Mouse (Mus musculus) kidney, embryonic 15.5 days (tissue): Measurements from ENCODE around the gene Dohh. TPM values are rescaled to one million over a fixed set of nuclear protein-coding genes. Genes with fewer than 3 reads are reported as not detected.

Source experiments
- ATAC-seq: fragments of 200-750 bp; cut with Nextera tagmentation; replicated peaks from 2 replicates; pipeline ENCODE4 v1.8.0; 2017; ENCODE audit warnings: moderate TSS enrichment; ENCODE audit not compliant: low FRiP score
- H3K27ac ChIP-seq: fragments of 300-500 bp; sonication (generic); 2 replicates; pipeline ENCODE4 v1.5.1; 2015; ENCODE audit warnings: mild to moderate bottlenecking, inconsistent platforms
- H3K27me3 ChIP-seq: fragments of 300-500 bp; sonication (generic); 2 replicates; pipeline ENCODE4 v1.6.1; 2015; ENCODE audit warnings: inconsistent platforms
- H3K36me3 ChIP-seq: fragments of 300-500 bp; sonication (generic); 2 replicates; pipeline ENCODE4 v1.6.1; 2015; ENCODE audit warnings: inconsistent platforms
- H3K4me1 ChIP-seq: fragments of 300-500 bp; sonication (generic); 2 replicates; pipeline ENCODE4 v1.6.1; 2015; ENCODE audit warnings: inconsistent platforms
- H3K4me2 ChIP-seq: fragments of 300-500 bp; sonication (generic); 2 replicates; pipeline ENCODE4 v1.6.1; 2015; ENCODE audit warnings: moderate library complexity, mild to moderate bottlenecking, inconsistent platforms
- H3K4me3 ChIP-seq: fragments of 300-500 bp; sonication (generic); replicated peaks from 2 replicates; pipeline ENCODE4 v1.5.1; 2015; ENCODE audit warnings: mild to moderate bottlenecking, inconsistent platforms
- H3K9ac ChIP-seq: fragments of 300-500 bp; sonication (generic); 2 replicates; pipeline ENCODE4 v1.6.1; 2015; ENCODE audit warnings: mild to moderate bottlenecking, inconsistent platforms
- H3K9me3 ChIP-seq: fragments of 300-500 bp; sonication (generic); replicated peaks from 2 replicates; pipeline ENCODE4 v1.6.1; 2016; ENCODE audit warnings: inconsistent platforms
- WGBS: fragments of 180-500 bp; shearing (Covaris S2); methylation state at CpG from one replicate; pipeline ENCODE4 v1.1.7; 2015; ENCODE audit warnings: mixed read lengths; 5-methylcytosine and 5-hydroxymethylcytosine counted together
- polyA plus RNA-seq: library from polyadenylated mRNA; unstranded; fragments of >200 nt; fragmentation: Nextera tagmentation; extraction: Ambion mirVana; gene quantifications from 2 replicates; pipeline ENCODE4 v1.2.1, GENCODE M21; 2015

Gene Dohh
- polyA plus RNA-seq, 1 experiment from 2014 or later, result 82.2 TPM

DNA sequence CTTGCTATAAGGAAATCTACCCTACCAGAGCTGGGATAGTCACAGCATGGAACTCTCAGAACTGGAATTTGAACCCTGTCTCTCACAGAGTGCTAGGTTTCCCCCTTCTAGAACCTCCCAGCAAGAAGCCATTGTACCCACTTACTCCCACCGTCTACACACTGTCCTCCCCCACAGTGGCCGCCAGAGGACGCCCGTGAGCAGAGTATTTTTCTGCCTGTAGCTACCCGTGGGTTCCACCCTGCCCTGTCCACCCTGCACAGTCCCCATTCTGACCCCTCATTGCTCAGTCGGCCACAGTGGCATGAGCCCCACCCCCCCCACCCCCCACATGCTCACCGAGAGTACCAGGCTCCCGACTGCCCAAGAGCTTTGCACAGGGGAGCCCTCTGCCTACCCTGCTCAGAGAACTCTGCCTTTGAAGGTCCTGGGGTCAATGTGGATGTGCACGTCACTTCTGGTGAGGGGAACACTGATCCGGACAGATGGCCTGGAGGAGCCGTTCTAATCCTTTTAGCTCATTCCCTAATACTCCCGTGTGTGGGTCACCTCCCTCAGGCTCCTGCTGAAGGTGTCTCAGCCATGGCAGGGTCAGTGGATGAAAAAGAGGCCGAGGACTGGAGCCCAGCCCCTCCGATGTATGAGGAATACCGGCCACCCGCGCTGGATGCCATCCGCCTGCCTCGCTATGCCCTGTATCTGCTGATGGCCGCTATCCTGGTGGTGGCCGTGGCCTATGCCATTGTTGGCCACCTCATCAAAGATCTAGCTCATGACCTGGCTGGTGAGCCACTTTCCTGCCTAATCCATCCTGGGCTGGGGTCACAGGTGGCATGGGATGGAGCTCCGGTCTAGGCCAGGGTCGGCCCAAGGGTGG lies 5.8 kb downstream of the Dohh start:
- Histone ChIP-seq H3K27ac (peak overlapping the region; percentile 55; the same call in 1 of the 2 replicates), H3K4me1 (peaks cover 46% of the 10 kb centered on the region), H3K9ac (no peak overlapping the region), H3K9me3 (no peaks in the 10 kb centered on the region), H3K27me3 (no peaks in the 10 kb centered on the region), H3K36me3 (peaks cover 40% of the 10 kb centered on the region), H3K4me2 (no peak overlapping the region), H3K4me3 (no peak overlapping the region)
- peak; percentile 46 for ATAC-seq
- 59% methylated on average over 23 of the region's 23 CpGs for WGBS

DNA sequence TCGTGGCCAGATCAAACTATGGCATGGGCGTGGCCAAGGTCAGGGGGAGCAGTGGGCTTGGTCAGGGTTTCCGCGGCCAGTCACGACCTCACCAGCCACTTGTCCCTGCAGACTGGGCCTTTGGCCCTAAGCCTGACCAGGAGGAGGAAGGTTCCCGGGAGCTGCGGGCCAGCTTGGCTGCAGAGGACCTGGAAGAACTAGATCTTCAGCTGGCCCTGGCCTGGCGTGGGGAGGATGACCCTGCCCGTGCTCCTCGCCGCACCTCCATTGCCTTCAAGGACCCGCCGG lies 6.4 kb downstream of the Dohh start:
- Histone ChIP-seq H3K36me3 (peaks cover 40% of the 10 kb centered on the region), H3K9ac (no peak overlapping the region), H3K4me3 (no peak overlapping the region), H3K4me2 (no peak overlapping the region), H3K9me3 (no peaks in the 10 kb centered on the region), H3K27ac (no peak overlapping the region), H3K4me1 (peaks cover 40% of the 10 kb centered on the region), H3K27me3 (no peaks in the 10 kb centered on the region)
- 89% methylated on average over 13 of the region's 13 CpGs for WGBS
- ATAC-seq, result no peak

DNA sequence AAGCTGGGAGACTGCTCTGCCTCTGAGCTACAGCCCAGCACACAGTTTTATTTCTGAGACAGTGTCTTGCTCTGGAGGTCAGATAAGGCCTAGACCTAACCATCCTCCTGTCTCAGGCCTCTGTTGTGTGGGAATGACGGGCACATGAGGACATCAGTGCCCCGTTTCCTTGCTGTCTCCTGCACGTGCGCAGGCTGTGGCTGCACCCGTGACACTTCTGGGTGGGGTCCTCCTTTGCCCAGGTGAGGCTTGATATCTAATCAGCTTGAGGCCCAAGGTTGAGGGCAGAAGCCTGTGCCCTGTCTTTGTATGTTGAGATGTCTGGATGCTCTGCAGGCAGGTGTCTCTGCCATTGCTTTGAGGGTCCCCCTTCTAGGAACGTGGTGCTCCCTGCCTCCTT lies 8.0 kb downstream of the Dohh start:
- no peak for ATAC-seq
- no peaks in the 10 kb centered on the region for H3K9me3 ChIP-seq
- H3K9ac ChIP-seq, result no peak overlapping the region
- no peaks in the 10 kb centered on the region for H3K27me3 ChIP-seq
- H3K4me2 ChIP-seq, result no peak overlapping the region
- peak overlapping the region; percentile 76; the same call in 1 of the 2 replicates for H3K27ac ChIP-seq
- H3K4me1 ChIP-seq, result peaks cover 44% of the 10 kb centered on the region
- 88% methylated on average over 6 of the region's 6 CpGs for WGBS
- H3K4me3 ChIP-seq, result no peak overlapping the region
- peaks cover 23% of the 10 kb centered on the region for H3K36me3 ChIP-seq

- Histone ChIP-seq H3K27ac (peak within 1 kb of the TSS; percentile 76), H3K4me2 (peak within 1 kb of the TSS; percentile 66), H3K9ac (peak within 1 kb of the TSS; percentile 40), H3K27me3 (no peaks in the 10 kb centered on the region), H3K4me1 (peaks cover 48% of the 10 kb centered on the region), H3K9me3 (no peaks in the 10 kb centered on the region), H3K36me3 (peaks cover 23% of the 10 kb centered on the region), H3K4me3 (peak within 1 kb of the TSS; percentile 36)
- peak; percentile 31 for ATAC-seq
- WGBS, result 53% methylated on average over 14 of the region's 14 CpGs
These were observed 8.6 kb downstream of the Dohh start, which contains the start of gene Smim24 for GRCm38 (mm10) chr10:81392781-81393185. Gene Smim24 (plus strand): TSS chr10:81393051.

GRCm38 (mm10) chr10:81393456-81394063 lies 9.3 kb downstream of the Dohh start:
- peaks cover 19% of the 10 kb centered on the region for H3K36me3 ChIP-seq
- peak overlapping the region; percentile 76 for H3K27ac ChIP-seq
- H3K9me3 ChIP-seq, result no peaks in the 10 kb centered on the region
- peaks cover 48% of the 10 kb centered on the region for H3K4me1 ChIP-seq
- H3K9ac ChIP-seq, result peak overlapping the region; percentile 40
- H3K4me2 ChIP-seq, result peak overlapping the region; percentile 66
- no peak for ATAC-seq
- H3K4me3 ChIP-seq, result peak overlapping the region; percentile 36
- H3K27me3 ChIP-seq, result no peaks in the 10 kb centered on the region
- WGBS, result 5% methylated on average over 19 of the region's 19 CpGs

DNA sequence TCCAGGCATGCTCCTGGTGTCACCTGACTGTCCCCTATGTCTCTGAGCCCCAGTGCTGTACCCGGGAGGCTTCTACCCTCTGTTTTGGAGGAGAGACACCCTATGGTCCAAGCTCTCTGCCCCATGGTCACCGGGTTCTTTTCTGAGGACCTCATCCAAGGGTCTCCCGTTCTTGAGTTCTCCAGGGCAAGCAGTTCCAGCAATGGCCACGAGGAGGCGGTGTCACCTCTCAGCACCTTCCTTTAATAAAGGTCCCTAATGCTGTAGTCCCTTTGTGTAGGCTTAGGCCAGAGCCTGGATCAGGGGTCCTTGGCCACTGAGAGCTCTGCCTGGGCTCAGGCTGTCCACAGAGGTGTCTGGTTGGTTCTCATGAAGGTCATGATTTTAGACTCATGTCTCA lies 10.9 kb downstream of the Dohh start:
- ATAC-seq, result no peak
- peaks cover 24% of the 10 kb centered on the region for H3K36me3 ChIP-seq
- H3K4me2 ChIP-seq, result no peak overlapping the region
- H3K27ac ChIP-seq, result 0 out of 2 replicates have a peak overlapping the region, but pooled peaks have one; percentile 29
- 16% methylated on average over 5 of the region's 5 CpGs for WGBS
- H3K4me3 ChIP-seq, result no peak overlapping the region
- H3K9ac ChIP-seq, result no peak overlapping the region
- H3K9me3 ChIP-seq, result no peaks in the 10 kb centered on the region
- H3K27me3 ChIP-seq, result no peaks in the 10 kb centered on the region
- H3K4me1 ChIP-seq, result peaks cover 42% of the 10 kb centered on the region

DNA sequence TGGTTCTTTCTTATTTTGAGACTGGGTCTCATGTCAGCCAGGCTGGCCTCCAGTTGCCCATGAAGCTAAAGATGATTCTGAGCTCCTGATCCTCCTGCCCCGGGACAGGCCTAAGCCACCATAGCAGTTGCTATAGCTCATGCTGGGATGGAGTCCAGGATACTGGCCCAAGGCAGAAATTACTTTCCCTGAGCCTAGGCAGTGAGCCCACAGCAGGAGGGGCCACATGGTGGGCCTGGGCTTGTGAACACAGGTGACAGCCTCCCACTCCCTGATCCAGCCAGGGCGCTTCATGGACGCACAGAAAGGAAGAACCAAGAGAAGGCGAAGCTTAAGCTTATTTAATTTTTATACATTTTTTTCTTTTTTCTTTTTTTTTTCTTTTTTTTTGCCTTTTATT lies 11.6 kb downstream of the Dohh start:
- no peak overlapping the region for H3K9ac ChIP-seq
- 0 out of 2 replicates have a peak overlapping the region, but pooled peaks have one; percentile 14 for H3K27ac ChIP-seq
- peaks cover 47% of the 10 kb centered on the region for H3K4me1 ChIP-seq
- 88% methylated on average over 4 of the region's 4 CpGs for WGBS
- peaks cover 28% of the 10 kb centered on the region for H3K36me3 ChIP-seq
- no peaks in the 10 kb centered on the region for H3K27me3 ChIP-seq
- H3K4me2 ChIP-seq, result no peak overlapping the region
- ATAC-seq, result no peak
- H3K4me3 ChIP-seq, result no peak overlapping the region
- H3K9me3 ChIP-seq, result no peaks in the 10 kb centered on the region

DNA sequence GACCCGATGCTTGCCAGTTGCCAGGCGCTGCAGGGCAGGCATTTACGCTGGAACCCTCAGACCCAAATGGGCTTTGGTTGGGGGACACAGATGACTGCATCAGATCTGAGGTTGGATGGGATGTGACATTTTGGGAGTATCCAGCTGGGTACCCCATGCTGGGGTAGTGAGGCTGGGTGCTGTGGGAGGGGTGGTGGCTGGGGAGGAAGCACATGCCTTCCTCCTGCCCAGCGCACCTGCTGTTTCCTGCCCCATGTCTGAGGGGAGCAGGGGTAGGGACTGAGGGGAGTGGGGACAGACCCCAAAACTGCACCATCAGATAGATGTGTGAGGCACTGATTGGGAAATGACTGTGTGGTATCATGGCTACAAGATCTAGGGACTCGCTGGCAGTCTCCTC lies 12.5 kb downstream of the Dohh start:
- Histone ChIP-seq H3K9ac (no peak overlapping the region), H3K36me3 (peaks cover 31% of the 10 kb centered on the region), H3K9me3 (no peaks in the 10 kb centered on the region), H3K27ac (0 out of 2 replicates have a peak overlapping the region, but pooled peaks have one; percentile 14), H3K4me2 (no peak overlapping the region), H3K4me1 (peaks cover 56% of the 10 kb centered on the region), H3K27me3 (no peaks in the 10 kb centered on the region), H3K4me3 (no peak overlapping the region)
- WGBS, result 75% methylated on average over 5 of the region's 5 CpGs
- no peak for ATAC-seq

- no peaks in the 10 kb centered on the region for H3K27me3 ChIP-seq
- H3K9me3 ChIP-seq, result no peaks in the 10 kb centered on the region
- no peak for ATAC-seq
- no peak overlapping the region for H3K4me2 ChIP-seq
- no peak overlapping the region for H3K27ac ChIP-seq
- peaks cover 42% of the 10 kb centered on the region for H3K36me3 ChIP-seq
- H3K4me3 ChIP-seq, result no peak overlapping the region
- 78% methylated on average over 5 of the region's 5 CpGs for WGBS
- H3K9ac ChIP-seq, result no peak overlapping the region
- peaks cover 60% of the 10 kb centered on the region for H3K4me1 ChIP-seq
These were observed 15.1 kb downstream of the Dohh start for GRCm38 (mm10) chr10:81399296-81399695.

GRCm38 (mm10) chr10:81399798-81400308 lies 15.6 kb downstream of the Dohh start:
- H3K9ac ChIP-seq, result no peak overlapping the region
- H3K27ac ChIP-seq, result no peak overlapping the region
- H3K4me2 ChIP-seq, result no peak overlapping the region
- no peaks in the 10 kb centered on the region for H3K27me3 ChIP-seq
- H3K4me1 ChIP-seq, result peaks cover 65% of the 10 kb centered on the region
- ATAC-seq, result no peak
- H3K36me3 ChIP-seq, result peaks cover 48% of the 10 kb centered on the region
- WGBS, result 86% methylated on average over 18 of the region's 18 CpGs
- H3K4me3 ChIP-seq, result no peak overlapping the region
- no peaks in the 10 kb centered on the region for H3K9me3 ChIP-seq

GRCm38 (mm10) chr10:81400371-81401204 lies 16.4 kb downstream of the Dohh start:
- ATAC-seq, result no peak
- no peaks in the 10 kb centered on the region for H3K27me3 ChIP-seq
- WGBS, result 64% methylated on average over 22 of the region's 22 CpGs
- peak overlapping the region; percentile 96; the same call in 1 of the 2 replicates for H3K27ac ChIP-seq
- peaks cover 70% of the 10 kb centered on the region for H3K4me1 ChIP-seq
- H3K9ac ChIP-seq, result no peak overlapping the region
- peaks cover 54% of the 10 kb centered on the region for H3K36me3 ChIP-seq
- H3K9me3 ChIP-seq, result no peaks in the 10 kb centered on the region
- H3K4me2 ChIP-seq, result no peak overlapping the region
- H3K4me3 ChIP-seq, result no peak overlapping the region
